Mouse (Mus musculus) right cerebral cortex, postnatal 25 days (tissue): Measurements from ENCODE around the gene Tppp2.
"Not testable (repeated sequence)": the region's sequence is repeated elsewhere in the genome, so short reads cannot be mapped to it uniquely, and the experiment has no call there.

Source experiments
- DNase-seq: peaks from one replicate; pipeline ENCODE4 v3.0.0; 2022

The Tppp2 gene

GRCm38 (mm10) chr14:51912391-51913061 lies 5.7 kb upstream of the Tppp2 start:
- DNase-seq, result no peak

GRCm38 (mm10) chr14:51913062-51913959 lies 4.9 kb upstream of the Tppp2 start:
- peak; percentile 62 for DNase-seq

DNA sequence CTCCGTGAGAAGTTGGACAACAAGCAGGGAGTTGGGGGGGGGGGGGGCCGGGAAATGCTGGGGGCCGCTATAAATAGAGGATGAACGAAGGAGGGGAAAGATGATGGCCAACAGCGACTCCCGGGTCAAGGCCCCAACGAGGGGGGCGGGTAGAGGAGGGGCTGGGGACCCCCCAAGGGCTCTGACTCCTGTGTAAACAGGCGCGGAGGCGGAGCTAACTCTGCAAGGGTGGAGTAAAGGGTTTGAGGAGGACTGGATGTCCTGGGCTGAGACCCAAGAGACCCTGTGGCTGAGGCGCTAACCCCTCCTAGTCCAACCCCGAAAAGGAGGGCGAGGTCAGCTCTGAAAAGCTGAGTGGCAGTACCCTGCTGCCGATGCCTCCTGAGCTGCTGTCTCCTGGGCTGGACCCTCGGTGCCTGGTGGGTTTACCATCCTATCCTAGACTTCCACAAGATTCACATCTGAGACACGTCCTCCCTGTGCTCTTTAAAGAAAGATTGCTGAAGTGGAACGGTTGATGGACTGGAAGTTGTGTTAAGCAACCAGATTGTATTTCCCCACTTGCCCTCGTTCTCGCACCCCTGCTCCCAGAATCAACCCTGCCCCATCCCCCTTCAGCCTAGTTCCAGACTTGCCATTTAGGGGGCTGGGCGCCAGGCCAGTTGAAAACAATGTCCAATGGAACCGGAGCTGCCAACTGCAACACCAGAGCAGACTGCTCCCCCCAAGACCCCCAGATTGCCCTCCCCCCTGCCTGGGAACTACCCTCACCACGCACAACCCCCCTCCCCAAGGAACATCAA lies 4.1 kb upstream of the Tppp2 start, which contains the start of gene Ndrg2:
Ndrg2 (minus strand) TSS at position 199 of the 803 bp plus-strand sequence.
- DNase-seq, result peak; percentile 62

- DNase-seq, result no peak
Observed at GRCm38 (mm10) chr14:51915030-51915429, 3.2 kb upstream of the Tppp2 start.

- DNase-seq, result no peak
Observed at GRCm38 (mm10) chr14:51916539-51916938, 1.7 kb upstream of the Tppp2 start.

DNA sequence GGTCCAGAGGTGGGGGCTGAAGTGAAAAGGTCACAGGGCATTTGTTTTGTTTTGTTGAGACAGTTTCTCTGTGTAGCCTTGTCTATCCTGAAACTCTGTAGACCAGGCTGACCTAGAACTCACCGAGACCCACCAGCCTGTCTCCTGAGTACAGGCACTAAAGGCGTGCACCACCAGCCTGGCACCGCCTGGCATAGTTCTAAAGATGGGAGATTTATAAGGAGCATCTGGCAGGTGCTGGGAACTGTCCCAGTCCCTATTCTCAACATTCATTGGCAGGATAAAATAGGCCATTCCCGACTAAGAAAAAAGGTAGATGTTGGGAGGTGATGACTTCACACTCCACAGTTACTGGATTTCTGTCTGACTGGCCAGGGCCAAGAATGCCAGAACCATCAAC lies 741 bp downstream of the Tppp2 start:
- no peak for DNase-seq

DNA sequence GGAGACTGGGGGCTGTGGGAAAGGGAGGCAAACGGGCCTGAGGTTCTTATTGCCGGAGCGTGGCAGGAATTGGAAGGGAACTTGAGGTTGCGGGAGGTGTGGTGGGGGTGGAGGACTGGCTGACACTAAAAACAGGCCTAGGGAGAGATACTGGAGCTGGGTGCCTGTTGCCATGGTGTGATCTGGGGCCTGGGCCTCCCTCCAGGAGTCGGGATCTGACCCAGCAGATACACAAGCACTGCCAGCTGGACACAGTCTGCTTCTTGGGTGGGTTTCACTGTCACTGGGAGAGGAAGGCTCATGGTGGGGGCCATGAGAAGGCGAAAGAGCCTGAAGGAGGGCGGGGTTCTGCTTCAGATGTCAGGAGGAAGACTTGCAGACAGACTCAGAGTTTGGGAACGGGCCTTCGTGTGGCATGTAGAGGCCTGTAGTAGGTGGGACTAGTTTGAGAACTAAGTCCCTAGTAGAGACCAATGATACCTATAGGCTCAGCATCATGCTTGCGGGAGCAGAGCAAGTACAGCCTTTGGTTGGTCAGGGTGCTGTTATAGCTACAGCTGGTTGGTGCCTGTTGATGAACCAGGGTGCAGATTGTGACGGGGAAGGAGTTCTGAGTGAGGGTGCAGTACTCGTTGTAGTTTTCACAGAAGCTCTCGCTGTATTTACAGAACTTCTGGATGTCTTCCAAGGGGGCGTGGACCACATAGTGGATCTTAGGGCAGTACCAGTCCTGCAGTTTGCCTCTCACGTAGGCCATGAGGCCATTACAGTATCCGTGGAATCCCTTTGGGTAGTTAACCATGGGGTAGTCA lies 3.7 kb downstream of the Tppp2 start:
- DNase-seq, result peak; percentile 41

GRCm38 (mm10) chr14:51922571-51922865 lies 4.3 kb downstream of the Tppp2 start, which contains the start of gene Rnase13:
TSS of gene Rnase13 (minus strand) at chr14:51922773.
- DNase-seq, result no peak

GRCm38 (mm10) chr14:51922910-51923309 lies 4.7 kb downstream of the Tppp2 start:
- DNase-seq, result no peak

DNA sequence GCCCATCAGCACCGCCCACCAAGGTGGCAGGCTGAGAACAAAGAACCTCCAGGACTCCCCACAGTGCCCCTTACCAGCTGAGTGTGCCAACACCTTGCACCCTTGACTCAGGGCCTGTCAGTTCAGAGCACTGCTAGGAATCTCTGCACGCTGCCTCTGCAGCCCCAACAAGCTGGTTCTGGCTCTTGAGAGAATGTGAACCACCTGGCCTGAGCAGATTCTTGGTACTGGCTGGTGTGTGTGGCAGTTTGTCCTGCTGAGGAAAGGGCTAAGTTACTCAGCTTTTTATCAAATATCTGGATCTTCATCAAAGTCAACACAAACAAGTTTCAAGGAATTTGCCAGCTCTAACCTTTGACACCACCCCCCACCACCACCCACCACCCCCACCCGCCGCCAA lies 5.3 kb downstream of the Tppp2 start:
- DNase-seq, result no peak

- DNase-seq, result not testable (repeated sequence)
Observed at GRCm38 (mm10) chr14:51926930-51927329, 8.7 kb downstream of the Tppp2 start.

- DNase-seq, result peak; percentile 71
Observed at GRCm38 (mm10) chr14:51929309-51929943, 11.2 kb downstream of the Tppp2 start.

DNA sequence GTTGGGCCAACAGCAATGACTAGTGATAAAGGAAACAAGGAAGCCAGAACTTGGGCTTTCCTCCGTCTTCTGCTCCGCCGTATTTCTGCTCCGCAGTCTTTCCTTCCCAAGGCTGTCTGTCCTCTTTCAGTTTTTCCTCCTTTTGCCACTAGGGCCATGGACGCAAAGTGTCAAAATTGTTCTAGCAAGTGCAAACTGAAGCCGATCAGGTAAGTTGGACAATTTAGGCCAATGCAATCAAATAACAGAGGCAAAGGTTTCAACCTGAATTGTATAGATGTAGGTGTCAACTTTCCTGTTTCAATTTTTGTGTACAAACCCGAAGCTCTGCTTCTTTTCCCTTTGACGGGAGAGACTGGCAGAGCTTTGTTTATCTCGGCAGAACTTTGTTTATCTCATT lies 11.7 kb downstream of the Tppp2 start:
- no peak for DNase-seq

- DNase-seq, result peak; percentile 37
Observed at GRCm38 (mm10) chr14:51930824-51931223, 12.6 kb downstream of the Tppp2 start.

DNA sequence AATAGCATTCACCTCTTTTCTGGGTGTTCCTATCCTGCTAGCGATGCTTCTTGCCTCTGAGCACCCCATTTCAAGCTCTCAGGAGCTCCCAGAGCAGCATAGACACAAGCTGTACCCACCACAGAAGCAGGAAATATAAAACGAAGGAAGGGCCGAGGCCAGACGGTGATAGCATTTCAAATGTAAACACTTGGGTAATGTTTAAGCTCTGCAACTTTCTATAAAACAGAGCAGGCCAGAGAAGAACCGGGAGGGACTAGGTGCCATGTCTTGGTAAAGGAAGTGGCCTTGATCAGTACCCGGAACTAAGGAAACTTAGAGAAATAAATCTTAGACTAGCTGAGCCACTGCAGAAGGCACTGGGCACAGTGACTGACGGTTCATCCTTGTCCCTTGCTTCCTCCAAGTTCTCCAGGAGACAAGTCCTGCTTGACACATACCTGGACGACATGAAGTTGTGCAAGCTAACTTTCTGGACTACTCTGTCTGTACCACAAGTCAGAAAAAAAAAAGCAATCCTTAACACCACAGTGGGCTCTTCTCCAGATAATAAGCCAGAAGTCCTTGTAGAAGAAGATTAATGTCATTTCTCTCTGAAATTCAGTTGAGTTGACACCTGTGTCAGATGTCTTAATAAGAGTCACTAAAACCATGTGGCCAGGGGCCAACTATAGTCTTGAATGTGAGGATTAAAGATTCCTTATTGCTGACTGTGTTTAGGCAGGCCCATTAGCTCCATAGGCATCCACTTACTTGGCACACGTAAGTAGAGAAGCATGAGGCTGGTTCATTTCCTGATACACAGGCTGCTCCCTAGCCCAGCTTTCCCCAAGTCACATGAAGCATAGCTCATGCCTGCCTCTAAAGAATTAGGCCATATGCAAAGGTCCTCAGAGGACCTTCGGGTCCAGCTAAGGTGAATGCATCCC lies 14.1 kb downstream of the Tppp2 start:
- DNase-seq, result no peak

GRCm38 (mm10) chr14:51939005-51939404 lies 20.8 kb downstream of the Tppp2 start:
- DNase-seq, result no peak

DNA sequence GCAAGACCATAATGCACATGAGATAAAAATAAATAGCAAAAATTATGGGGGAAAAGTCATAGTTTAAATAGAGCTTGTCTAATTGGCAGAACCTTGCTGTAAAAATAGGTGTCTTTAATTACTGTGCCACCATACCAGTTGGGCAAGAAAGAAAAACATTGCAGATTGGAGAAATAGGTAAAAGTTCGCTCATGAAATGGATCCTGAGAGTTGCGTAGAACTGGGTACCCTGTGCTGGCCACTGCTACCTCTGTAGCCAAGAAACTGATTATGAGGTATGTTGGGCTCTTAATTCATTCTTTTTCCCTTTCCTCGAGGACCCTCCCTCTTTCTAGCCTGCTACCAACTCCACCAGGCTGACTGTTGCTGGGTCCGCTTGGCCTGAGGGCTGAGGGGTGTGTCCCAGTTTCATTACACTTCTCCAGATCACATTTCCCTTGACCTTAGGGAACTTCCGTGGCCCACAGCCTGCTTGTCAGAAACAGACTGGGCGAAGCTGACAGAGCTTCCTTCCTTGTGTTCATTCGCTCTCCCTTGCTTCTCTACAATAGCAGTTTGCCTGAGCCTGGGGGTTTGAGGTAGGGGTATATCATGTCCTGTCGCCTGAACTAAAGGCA lies 22.8 kb downstream of the Tppp2 start:
- no peak for DNase-seq

GRCm38 (mm10) chr14:51941577-51941976 lies 23.4 kb downstream of the Tppp2 start:
- no peak for DNase-seq

DNA sequence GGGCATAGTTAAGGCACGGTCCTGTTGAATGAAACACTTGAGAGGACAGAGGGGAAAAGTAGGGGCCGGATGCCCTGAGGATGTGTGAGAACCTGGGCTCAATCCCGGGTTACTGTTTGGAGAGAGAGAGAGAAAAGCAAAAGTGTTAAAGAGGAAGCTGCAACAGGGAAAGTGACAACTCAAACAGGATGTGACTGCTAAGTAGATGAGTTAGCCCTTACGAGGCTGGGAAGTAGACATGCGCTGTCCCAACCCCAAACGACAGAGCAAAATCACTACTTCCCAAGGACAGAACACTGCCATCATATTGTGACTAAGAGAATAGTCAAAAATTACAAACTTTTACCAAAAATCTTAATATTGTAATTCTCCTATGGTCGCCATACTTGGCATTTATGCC lies 24.0 kb downstream of the Tppp2 start:
- DNase-seq, result no peak

DNA sequence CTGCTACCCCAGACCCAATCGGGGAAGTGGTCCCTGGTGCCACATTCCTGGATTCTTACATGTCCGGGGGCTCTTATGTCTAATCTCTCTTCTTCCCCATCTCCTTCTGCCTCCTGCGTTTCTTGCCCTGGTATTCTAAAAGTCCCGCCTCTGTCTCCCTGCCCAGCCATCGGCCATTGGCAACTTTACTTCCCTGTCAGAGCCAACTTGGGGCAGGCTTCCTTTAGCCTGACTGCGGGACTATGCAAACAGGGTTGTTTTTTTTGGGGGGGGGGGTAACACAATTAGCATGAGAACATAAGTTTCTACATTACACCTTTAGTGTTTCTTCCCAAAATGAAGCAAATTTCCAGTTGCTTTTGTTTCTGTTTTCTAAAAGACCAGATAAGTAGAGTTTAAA lies 25.1 kb downstream of the Tppp2 start:
- no peak for DNase-seq
